Mouse (Mus musculus) G1E (cell line): ENCODE measurements around the gene Mrps27.

Experiments used
- CTCF ChIP-seq: IDR thresholded peaks from 2 replicates; pipeline ENCODE4 v1.5.1; 2012; ENCODE audit warnings: low read depth, low read length, inconsistent platforms, mixed read lengths
- GATA1 ChIP-seq: IDR thresholded peaks from 2 replicates; pipeline ENCODE4 v1.6.1; 2012; ENCODE audit warnings: borderline replicate concordance, low read length, inconsistent platforms, mixed read lengths
- TAL1 ChIP-seq: conservative IDR thresholded peaks from 2 replicates; pipeline ENCODE4 v1.6.1; 2012; ENCODE audit warnings: low read depth, low read length, inconsistent platforms, mixed read lengths

GRCm38 (mm10) chr13:99411761-99412160 is 67.2 kb downstream of the Mrps27 start:
- TF ChIP-seq CTCF (no peak), GATA1 (no peak), TAL1 (no peak)
